Mouse (Mus musculus) stomach, embryonic 14.5 days (tissue): ENCODE results near the gene Shbg. TPM values are rescaled to one million over a fixed set of nuclear protein-coding genes. Genes with fewer than 3 reads are reported as not detected.

Experiments used
- ATAC-seq: fragments of 200-750 bp; cut with Nextera tagmentation; 2 replicates; pipeline ENCODE4 v1.8.0; 2017; ENCODE audit warnings: low read depth, moderate TSS enrichment; ENCODE audit not compliant: insufficient number of reproducible peaks, insufficient read depth, low FRiP score
- H3K27ac ChIP-seq: fragments of 300-500 bp; sonication (generic); 2 replicates; pipeline ENCODE4 v1.5.1; 2014; ENCODE audit warnings: mild to moderate bottlenecking, low read length, moderate library complexity, mixed read lengths
- H3K27me3 ChIP-seq: fragments of 300-500 bp; sonication (generic); 2 replicates; pipeline ENCODE4 v1.6.1; 2014; ENCODE audit warnings: low read length, control low read depth, mixed read lengths; ENCODE audit not compliant: control insufficient read depth, insufficient read depth
- H3K36me3 ChIP-seq: fragments of 300-500 bp; sonication (generic); 2 replicates; pipeline ENCODE4 v1.6.1; 2014; ENCODE audit warnings: mild to moderate bottlenecking, control low read depth, low read length, moderate library complexity, mixed read lengths; ENCODE audit not compliant: control insufficient read depth, insufficient read depth
- H3K4me1 ChIP-seq: fragments of 300-500 bp; sonication (generic); 2 replicates; pipeline ENCODE4 v1.6.1; 2014; ENCODE audit warnings: low read length, control low read depth, mixed read lengths; ENCODE audit not compliant: control insufficient read depth, insufficient read depth
- H3K4me2 ChIP-seq: fragments of 300-500 bp; sonication (generic); replicated peaks from 2 replicates; pipeline ENCODE4 v1.6.1; 2014; ENCODE audit warnings: low read depth, low read length, control low read depth
- H3K4me3 ChIP-seq: fragments of 300-500 bp; sonication (generic); 2 replicates; pipeline ENCODE4 v1.5.1; 2014; ENCODE audit warnings: low read depth, low read length, control low read depth
- H3K9ac ChIP-seq: fragments of 300-500 bp; sonication (generic); replicated peaks from 2 replicates; pipeline ENCODE4 v1.6.1; 2014; ENCODE audit warnings: low read depth, mild to moderate bottlenecking, control low read depth, low read length, moderate library complexity, mixed read lengths
- H3K9me3 ChIP-seq: fragments of 300-500 bp; sonication (generic); 2 replicates; pipeline ENCODE4 v1.6.1; 2016; ENCODE audit warnings: low read depth, low read length, control low read depth; ENCODE audit not compliant: control insufficient read depth
- WGBS: fragments of 180-500 bp; shearing (Covaris S2); extraction: QIAGEN DNeasy Blood & Tissue Kit; methylation state at CpG from one replicate; pipeline ENCODE4 v1.1.7; 2014; 5-methylcytosine and 5-hydroxymethylcytosine counted together
- microRNA counts: library from miRNA; unstranded; fragments of <30 nt; microRNA quantifications from one replicate; lab custom pipeline; 2016
- microRNA-seq: library from miRNA; unstranded; fragments of <30 nt; microRNA quantifications from one replicate; pipeline ENCODE4, GENCODE M21; 2016
- polyA plus RNA-seq: library from polyadenylated mRNA; unstranded; fragments of >200 nt; fragmentation: Nextera tagmentation; extraction: Ambion mirVana; gene quantifications from 2 replicates; pipeline ENCODE4 v1.2.1, GENCODE M21; 2014

The Shbg gene
- polyA plus RNA-seq, 1 experiment from 2014 or later, result not detected

GRCm38 (mm10) chr11:69578301-69578700, 39.4 kb downstream of the Shbg start:
- Histone ChIP-seq H3K4me1 (peaks cover 21% of the 10 kb centered on the region), H3K9me3 (no peaks in the 10 kb centered on the region), H3K4me3 (peak overlapping the region; percentile 53), H3K36me3 (peaks cover 6% of the 10 kb centered on the region; the same call in 1 of the 2 replicates), H3K9ac (peak overlapping the region; percentile 82), H3K27ac (peak overlapping the region; percentile 70; the same call in 1 of the 2 replicates), H3K4me2 (peak overlapping the region; percentile 95), H3K27me3 (no peaks in the 10 kb centered on the region)
- 16% methylated on average over 15 of the region's 15 CpGs for WGBS
- no peak for ATAC-seq

GRCm38 (mm10) chr11:69576307-69576706, 41.4 kb downstream of the Shbg start:
- no peak for ATAC-seq
- H3K4me2 ChIP-seq, result no peak overlapping the region
- H3K9me3 ChIP-seq, result no peaks in the 10 kb centered on the region
- 68% methylated on average over 5 of the region's 5 CpGs for WGBS
- H3K4me3 ChIP-seq, result no peak overlapping the region
- H3K27me3 ChIP-seq, result no peaks in the 10 kb centered on the region
- peaks cover 6% of the 10 kb centered on the region for H3K36me3 ChIP-seq
- H3K27ac ChIP-seq, result no peak overlapping the region
- peaks cover 15% of the 10 kb centered on the region for H3K4me1 ChIP-seq
- no peak overlapping the region for H3K9ac ChIP-seq

- H3K4me2 ChIP-seq, result no peak overlapping the region
- H3K27me3 ChIP-seq, result no peaks in the 10 kb centered on the region
- no peak overlapping the region for H3K27ac ChIP-seq
- H3K4me1 ChIP-seq, result peaks cover 15% of the 10 kb centered on the region
- H3K9me3 ChIP-seq, result no peaks in the 10 kb centered on the region
- 58% methylated on average over 3 of the region's 3 CpGs for WGBS
- H3K4me3 ChIP-seq, result no peak overlapping the region
- no peak for ATAC-seq
- H3K36me3 ChIP-seq, result peaks cover 14% of the 10 kb centered on the region
- H3K9ac ChIP-seq, result no peak overlapping the region
Measured at GRCm38 (mm10) chr11:69575220-69575619, 42.5 kb downstream of the Shbg start.

- 80% methylated on average over 8 of the region's 8 CpGs for WGBS
- H3K9ac ChIP-seq, result no peak overlapping the region
- ATAC-seq, result no peak
- H3K27me3 ChIP-seq, result no peaks in the 10 kb centered on the region
- H3K9me3 ChIP-seq, result no peaks in the 10 kb centered on the region
- H3K4me1 ChIP-seq, result 0 out of 2 replicates have a peak, but pooled peaks cover 10% of the 10 kb centered on the region
- H3K27ac ChIP-seq, result no peak overlapping the region
- no peak overlapping the region for H3K4me3 ChIP-seq
- no peak overlapping the region for H3K4me2 ChIP-seq
- peaks cover 24% of the 10 kb centered on the region; the same call in 1 of the 2 replicates for H3K36me3 ChIP-seq
Measured at GRCm38 (mm10) chr11:69565131-69565530, 52.6 kb downstream of the Shbg start.

MicroRNAs within 50 kb of the gene (microRNA counts, 519-probe panel; counts per million panel counts)
- microRNA mmu-miR-1934 (lab: Ali Mortazavi, UCI) (not detected), microRNA mmu-miR-467f (lab: Ali Mortazavi, UCI) (2,828 counts per million, percentile 49 among the panel's probes with 10 or more counts)

Small RNA genes within 50 kb of the gene (microRNA-seq; reads per million reads assigned to microRNA genes)
- 3.1 reads per million, percentile 6 among the genes with 10 or more reads in this experiment for gene Mir1934
- not detected for gene Mir467f

Other genes with a start within 250 kb of the Shbg start
- gene Chd3, start 248.5 kb downstream of the Shbg start, polyA plus RNA-seq, result 85.3 and 87.4 TPM in 2 replicates
- gene Naa38, start 222.4 kb downstream of the Shbg start, polyA plus RNA-seq, result 158 and 177 TPM in 2 replicates
- gene Cyb5d1, start 222.3 kb downstream of the Shbg start, polyA plus RNA-seq, result 15.0 and 23.5 TPM in 2 replicates
- 30.0 and 30.3 TPM in 2 replicates for gene Tmem88, start 219.7 kb downstream of the Shbg start, polyA plus RNA-seq
- gene Kdm6b, start 204.2 kb downstream of the Shbg start, polyA plus RNA-seq, result 30.6 and 34.3 TPM in 2 replicates
- 1.4 and 2.3 TPM in 2 replicates for gene Dnah2, start 68.8 kb downstream of the Shbg start, polyA plus RNA-seq
- gene Efnb3, start 57.7 kb downstream of the Shbg start, polyA plus RNA-seq, result 5.5 and 5.7 TPM in 2 replicates
- 22.1 and 23.1 TPM in 2 replicates for gene Wrap53, start 37.6 kb downstream of the Shbg start, polyA plus RNA-seq
- 155 and 163 TPM in 2 replicates for gene Trp53, start 37.5 kb downstream of the Shbg start, polyA plus RNA-seq
- gene Atp1b2, start 12.0 kb downstream of the Shbg start, polyA plus RNA-seq, result 8.8 and 10.0 TPM in 2 replicates
- 17.5 and 18.7 TPM in 2 replicates for gene Sat2, start 4.1 kb upstream of the Shbg start, polyA plus RNA-seq
- 20.9 and 26.0 TPM in 2 replicates for gene Fxr2, start 15.1 kb upstream of the Shbg start, polyA plus RNA-seq
- gene Sox15, start 37.4 kb upstream of the Shbg start, polyA plus RNA-seq, result 4.1 and 4.7 TPM in 2 replicates
- gene Mpdu1, start 44.7 kb upstream of the Shbg start, polyA plus RNA-seq, result 49.9 and 50.2 TPM in 2 replicates
- gene Cd68, start 48.2 kb upstream of the Shbg start, polyA plus RNA-seq, result 12.5 and 16.4 TPM in 2 replicates
- gene Eif4a1, start 54.5 kb upstream of the Shbg start, polyA plus RNA-seq, result 654 and 666 TPM in 2 replicates
- gene Senp3, start 64.2 kb upstream of the Shbg start, polyA plus RNA-seq, result 88.1 and 102 TPM in 2 replicates
- 0.67 TPM in 1 of 2 replicates, not detected in the other for gene Tnfsf13, start 67.9 kb upstream of the Shbg start, polyA plus RNA-seq
- 9.9 and 11.7 TPM in 2 replicates for gene Tnfsf12, start 77.9 kb upstream of the Shbg start, polyA plus RNA-seq
- 5.5 TPM in 2 replicates for gene Tnfsfm13, start 78.2 kb upstream of the Shbg start, polyA plus RNA-seq
- 39.3 and 43.6 TPM in 2 replicates for gene Polr2a, start 140.7 kb upstream of the Shbg start, polyA plus RNA-seq
- not detected in 2 replicates for gene Slc35g3, start 144.1 kb upstream of the Shbg start, polyA plus RNA-seq
- 3.9 and 4.0 TPM in 2 replicates for gene Zbtb4, start 148.0 kb upstream of the Shbg start, polyA plus RNA-seq
- 6.7 and 7.5 TPM in 2 replicates for gene Chrnb1, start 178.0 kb upstream of the Shbg start, polyA plus RNA-seq
- 2.1 and 3.6 TPM in 2 replicates for gene Fgf11, start 184.0 kb upstream of the Shbg start, polyA plus RNA-seq
- gene Tmem102, start 187.7 kb upstream of the Shbg start, polyA plus RNA-seq, result 12.2 and 15.0 TPM in 2 replicates
- gene Gm39566, start 197.4 kb upstream of the Shbg start, polyA plus RNA-seq, result not detected in 2 replicates
- gene Spem2, start 200.6 kb upstream of the Shbg start, polyA plus RNA-seq, result not detected in 2 replicates
- gene Spem1, start 204.3 kb upstream of the Shbg start, polyA plus RNA-seq, result 0.41 TPM in 1 of 2 replicates, not detected in the other
- 10.6 and 11.9 TPM in 2 replicates for gene Nlgn2, start 219.9 kb upstream of the Shbg start, polyA plus RNA-seq
- 433 and 495 TPM in 2 replicates for gene Tmem256, start 220.6 kb upstream of the Shbg start, polyA plus RNA-seq
- 102 and 110 TPM in 2 replicates for gene Plscr3, start 228.5 kb upstream of the Shbg start, polyA plus RNA-seq
- gene Tnk1, start 240.8 kb upstream of the Shbg start, polyA plus RNA-seq, result 11.1 TPM in 2 replicates